Mouse (Mus musculus) lung, postnatal 14 days (tissue): Measurements from ENCODE around the gene Vipr2.

Source experiments
- DNase-seq: peaks from one replicate; pipeline ENCODE4 v3.0.0; 2021

Vipr2 gene

DNA sequence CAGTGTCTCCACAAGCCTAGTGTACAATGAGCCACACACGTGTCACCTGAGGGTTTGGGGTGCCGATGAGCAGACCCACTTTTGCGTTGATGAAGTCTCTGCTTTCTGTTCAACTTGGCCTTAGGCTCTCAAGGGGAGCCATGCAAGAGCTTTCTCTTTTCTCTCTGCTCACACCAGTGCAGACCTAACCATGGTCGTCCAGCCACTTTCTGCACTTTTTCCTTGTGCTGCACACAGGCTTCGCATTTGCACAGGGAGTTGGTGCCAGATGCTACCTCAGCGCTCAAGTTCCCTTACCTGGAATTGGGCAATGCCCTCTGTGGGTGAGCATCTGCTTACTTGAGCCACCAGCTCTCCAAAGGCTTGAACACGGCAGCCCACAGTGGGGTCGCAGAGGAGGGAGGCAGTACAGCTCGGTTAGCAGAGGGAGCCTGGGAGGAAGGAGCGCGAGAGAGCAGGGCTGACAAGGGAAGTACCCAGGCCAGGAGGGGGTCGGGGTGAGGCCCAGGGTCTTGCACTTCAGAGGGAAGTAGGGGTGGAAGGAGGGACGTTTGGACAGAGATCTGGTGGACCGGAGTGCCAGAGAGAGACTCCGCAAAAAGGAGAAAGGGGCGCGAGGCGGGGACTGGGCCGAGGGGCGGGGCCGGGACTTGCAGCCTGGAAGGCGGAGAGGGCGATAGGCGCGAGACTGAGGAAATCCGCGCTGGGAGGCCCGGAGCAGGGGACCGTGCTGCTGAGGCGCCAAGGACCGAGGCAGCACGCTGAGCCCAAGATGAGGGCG is at the start of gene Vipr2:
TSS of gene Vipr2 (plus strand) at position 653 of the 781 bp plus-strand sequence.
- DNase-seq, result peak; percentile 70

DNA sequence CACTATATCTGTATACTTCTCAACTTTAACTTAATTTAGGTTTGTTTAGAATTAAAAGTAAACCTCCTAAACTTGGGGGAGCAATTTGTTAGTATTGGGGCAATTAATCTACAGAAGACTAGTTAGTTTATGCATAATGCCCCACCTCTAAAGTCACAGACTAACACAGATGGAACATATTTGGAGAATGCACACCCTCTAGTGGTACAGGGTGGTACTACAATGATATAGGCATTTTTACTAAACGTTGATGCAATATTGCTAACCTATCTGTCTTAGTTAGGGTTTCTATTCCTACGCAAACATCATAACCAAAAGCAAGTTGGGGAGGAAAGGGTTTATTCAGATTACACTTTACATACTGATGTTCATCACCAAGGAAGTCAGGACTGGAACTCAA is 49.4 kb upstream of the Vipr2 start:
- DNase-seq, result no peak

DNA sequence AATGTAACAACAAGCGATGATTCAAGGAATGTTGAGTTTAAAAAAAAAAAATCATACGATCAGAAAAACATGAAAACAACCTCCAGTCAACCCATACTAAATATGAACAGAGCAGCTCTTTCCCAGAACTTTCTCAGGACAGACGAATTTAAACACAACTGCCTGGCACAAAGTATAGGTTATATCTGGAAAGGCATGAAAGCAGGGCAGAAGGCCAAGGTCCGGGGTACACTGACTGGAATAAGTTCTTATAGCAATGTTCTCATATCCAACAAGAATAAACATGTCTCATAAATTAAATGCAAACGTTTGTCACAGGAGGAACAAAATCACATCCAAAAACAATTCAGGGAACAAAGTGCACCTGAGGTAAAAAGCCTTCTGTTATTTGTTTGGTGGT is 42.2 kb upstream of the Vipr2 start:
- DNase-seq, result no peak

DNA sequence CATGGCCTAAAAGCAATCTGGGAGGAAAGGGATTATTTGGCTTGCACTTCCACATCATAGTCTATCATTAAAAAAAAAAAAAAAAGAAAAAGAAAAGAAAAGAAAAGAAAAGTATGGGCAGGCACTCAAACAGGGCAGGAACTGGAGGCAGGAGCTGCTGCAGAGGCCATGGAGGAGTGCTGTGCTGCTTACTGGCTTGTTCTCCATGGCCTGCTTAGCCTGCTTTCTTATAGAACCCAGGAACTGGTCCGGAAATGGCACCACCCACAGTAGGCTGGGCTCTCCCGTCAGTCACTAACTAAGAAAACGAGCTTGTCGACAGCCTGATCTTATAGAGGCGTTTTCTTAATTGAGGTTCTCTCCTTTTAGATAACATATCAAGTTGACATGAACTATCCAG is 32.7 kb upstream of the Vipr2 start:
- DNase-seq, result no peak

DNA sequence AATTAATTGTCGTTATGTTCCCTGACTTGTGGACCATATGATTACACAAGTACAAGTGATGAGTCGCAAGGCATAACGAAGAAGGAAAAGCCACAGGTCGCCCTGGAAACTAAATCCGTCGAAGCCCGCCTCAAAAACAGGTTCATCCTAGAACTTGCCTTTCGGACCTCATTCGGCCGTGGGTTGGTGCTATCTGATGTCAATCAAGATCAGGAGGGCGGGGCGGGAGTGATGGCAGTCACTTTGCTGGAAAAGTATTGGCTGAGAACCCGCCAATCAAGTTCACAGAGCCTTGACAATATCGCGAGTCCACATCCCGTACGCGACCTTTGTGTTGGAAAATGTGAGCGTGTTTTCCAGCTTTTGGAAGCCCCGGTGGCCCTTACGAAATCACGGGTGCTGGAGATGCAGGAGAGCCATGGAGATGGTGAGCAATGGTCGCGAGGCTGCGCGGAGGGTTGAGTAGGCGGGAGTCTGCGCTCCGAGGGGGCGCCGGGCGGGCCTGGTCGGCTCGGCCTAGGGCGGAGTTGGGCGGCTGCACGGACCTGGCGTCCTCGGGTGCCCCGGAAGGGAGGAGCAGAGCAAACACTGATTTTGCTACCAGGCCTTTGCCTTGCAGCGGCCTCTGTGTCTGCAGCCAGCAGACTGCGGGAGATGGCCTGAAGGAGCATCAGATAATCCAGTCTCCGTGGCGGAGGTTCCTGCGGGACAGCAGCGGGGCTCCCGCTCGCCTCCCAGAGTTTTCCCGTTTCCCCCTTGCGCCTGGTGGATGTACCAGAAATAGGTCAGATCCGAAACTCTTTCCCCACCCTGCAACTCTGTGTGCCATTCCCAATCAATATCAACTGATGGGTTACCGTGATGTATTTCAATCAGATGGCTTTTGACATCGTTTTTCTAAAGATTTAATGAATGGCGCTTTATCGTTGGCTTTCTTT is 29.8 kb upstream of the Vipr2 start, which contains the start of gene Zfp386:
TSS of gene Zfp386 (plus strand) at position 285 of the 938 bp plus-strand sequence.
- DNase-seq, result peak; percentile 100

DNA sequence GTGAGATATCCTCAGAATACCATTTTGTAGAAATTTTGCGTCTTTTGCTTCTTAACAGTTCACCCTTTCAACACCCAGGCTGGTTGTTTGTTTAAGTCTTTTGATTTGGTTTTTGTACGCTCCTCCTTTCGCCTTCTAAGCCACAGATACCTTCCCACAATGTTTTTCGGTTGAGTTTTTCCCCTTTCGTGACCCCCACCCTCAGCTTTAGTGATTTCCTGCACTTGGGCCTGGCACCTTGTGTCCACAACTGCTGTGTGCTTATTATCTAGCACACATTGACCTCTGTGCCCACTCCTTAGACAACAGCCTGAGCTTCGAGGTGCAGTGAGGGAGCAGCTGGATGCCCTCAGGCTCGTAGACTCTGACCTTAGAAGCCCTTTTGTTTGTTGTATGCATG is 28.8 kb upstream of the Vipr2 start:
- DNase-seq, result no peak

DNA sequence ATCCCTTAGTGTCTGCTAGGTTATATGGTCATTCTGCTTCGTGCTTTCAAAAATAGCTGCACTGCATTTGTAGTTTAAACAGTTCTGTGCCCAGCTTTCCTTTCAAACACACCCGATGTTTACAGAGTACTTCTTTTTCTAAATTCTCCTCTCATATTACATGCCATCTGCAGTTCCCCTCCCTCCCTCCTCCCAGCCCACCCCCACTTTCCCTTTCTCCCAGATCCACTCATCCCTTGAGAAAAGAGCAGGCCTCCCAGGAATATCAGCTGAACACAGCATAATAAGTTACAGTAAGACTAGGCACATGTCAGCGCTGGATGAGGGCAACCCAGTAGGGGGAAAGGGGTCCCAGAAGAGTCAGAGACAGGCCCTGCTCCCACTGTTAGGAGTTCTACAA is 28.3 kb upstream of the Vipr2 start:
- no peak for DNase-seq

DNA sequence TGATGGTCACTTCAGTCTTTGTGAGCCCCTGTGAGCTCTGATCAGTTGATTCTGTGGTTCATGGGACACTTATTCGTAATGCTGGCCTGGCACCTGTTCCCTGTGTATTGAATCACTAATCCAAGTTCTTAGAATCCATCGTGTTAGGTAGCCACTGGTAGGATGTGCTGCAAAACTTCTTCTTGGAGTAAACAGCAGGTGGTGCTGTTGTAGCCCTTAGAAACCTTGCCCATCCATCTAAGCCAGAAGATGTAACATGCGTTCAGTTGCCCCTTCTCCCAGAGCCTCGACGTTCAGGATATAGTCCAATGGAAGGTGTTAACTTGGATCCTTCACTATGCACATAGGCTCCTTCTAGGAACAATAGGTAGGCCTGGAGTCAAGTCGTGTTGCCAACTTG is 27.8 kb upstream of the Vipr2 start:
- peak; percentile 20 for DNase-seq

DNA sequence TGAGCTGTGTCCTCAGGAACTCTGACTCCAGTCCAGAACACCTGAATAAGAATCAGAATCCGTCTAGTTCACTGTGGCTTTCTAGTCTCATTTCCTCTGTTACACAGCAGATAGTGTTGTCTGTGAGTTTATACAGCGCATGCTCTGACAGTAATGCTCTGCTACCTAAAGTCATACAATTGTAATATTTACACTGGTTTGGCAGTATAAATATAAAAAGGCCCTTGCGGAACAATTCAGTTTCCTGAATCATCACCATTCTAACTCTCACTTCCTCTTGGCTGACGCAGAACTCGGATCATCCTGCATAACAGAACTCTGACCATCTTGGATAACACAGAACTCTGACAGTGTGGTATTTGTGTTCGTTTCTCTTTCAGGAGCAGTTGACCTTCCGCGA is 23.2 kb upstream of the Vipr2 start:
- DNase-seq, result no peak

DNA sequence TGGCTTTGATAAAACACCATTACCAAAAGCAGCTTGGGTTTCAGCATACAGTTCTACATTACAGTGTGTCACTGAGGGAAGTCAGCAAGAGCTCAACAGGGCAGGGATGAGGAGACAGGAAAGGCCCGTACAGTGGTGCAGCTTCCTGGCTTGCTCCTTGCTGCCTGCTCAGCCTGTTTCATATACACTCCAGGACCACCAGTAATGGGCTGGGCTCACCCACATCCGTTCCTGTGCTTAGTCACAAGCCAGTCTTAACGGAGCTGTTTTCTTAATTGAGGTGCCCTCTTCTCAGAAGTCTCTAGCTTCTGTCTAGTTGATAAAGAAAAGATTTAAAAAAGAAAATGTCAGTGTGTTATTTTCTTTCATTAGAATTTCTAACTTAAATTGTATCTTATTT is 21.4 kb upstream of the Vipr2 start:
- DNase-seq, result no peak

DNA sequence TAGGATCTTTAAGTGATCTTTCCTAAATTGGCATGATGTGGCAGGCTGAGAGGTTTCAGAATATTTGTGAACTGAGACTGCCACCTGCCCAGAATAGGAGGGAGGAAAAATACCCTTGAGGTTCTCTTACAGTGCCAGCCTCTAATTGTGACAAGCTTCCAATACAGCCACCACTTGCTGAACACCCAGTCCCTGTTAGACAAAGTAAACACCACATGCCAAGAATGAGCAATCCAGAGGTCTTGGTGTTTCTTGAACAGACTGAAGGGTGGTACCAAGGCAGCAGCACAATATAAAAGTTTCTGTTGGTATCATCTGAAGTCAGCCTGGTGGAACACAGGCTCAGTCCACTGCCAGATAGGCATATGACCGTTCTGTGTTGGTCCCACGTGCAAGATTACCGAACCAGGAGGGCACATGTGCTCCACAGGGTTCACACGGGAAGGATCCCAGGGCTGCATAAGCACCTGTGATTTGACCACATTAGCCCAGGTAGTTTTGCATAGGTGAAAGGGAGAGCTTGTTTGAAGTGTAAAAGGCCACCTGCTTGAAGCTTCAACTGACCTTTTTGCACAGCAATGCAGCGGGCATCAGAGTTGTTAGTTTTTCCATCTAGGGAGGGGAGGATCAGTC is 15.8 kb upstream of the Vipr2 start:
- DNase-seq, result no peak

DNA sequence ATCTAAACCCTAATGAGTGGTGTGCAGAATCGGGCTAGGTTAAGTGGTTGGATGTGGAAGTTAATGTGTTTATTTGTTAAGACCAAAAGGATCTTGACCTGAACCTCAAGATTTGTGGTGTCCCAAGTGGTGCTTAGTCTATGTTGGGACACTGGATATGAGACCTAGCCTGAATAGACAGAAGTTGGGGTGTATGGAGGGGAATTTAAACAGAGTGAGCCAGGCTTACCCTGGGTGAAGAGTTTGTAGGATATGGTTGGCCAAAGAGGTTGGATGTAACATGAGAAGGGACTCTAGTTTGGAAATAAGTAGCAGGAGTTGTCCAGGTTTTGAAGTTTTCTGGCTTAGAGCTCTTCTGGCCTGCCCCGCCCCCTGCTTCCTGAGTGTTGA is 15.3 kb upstream of the Vipr2 start:
- no peak for DNase-seq

DNA sequence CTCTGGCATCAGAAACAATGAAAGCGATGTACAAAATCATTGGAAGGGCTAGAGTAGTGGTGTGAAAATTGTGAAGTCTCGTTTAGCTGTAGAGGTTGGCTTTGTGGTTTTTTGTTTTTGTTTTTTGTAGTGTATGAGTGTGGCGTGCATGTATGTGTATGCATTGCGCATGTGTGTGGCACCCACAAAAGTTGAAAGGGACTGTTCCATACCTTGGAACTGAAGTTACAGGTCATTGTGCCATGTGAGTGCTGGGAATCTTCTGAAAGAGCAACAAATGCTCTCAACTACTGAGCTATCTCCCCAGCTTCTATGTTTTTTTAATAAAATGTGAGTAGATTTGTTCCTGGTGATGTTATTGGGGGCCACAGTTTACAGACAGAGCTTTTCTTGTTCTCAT is 14.5 kb upstream of the Vipr2 start:
- no peak for DNase-seq

DNA sequence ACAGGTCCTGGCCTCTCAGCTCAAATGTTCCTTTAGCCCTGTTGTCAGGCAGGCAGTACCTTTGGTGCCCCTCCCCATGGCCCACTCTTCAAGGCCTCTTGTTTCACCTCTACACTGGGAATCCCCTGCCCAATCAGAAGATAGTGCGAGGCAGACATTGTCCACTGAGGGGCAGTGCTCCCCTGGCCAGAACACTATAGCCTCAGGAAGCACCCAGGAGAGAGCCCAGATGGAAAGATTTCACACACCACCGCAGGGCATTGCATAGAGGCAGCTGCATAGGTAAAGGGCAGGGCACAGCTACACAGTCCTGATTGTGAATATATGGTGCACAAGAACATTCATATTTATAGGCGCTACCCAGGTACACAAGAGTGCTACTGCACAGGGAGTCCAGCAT is 6.5 kb upstream of the Vipr2 start:
- peak; percentile 48 for DNase-seq

DNA sequence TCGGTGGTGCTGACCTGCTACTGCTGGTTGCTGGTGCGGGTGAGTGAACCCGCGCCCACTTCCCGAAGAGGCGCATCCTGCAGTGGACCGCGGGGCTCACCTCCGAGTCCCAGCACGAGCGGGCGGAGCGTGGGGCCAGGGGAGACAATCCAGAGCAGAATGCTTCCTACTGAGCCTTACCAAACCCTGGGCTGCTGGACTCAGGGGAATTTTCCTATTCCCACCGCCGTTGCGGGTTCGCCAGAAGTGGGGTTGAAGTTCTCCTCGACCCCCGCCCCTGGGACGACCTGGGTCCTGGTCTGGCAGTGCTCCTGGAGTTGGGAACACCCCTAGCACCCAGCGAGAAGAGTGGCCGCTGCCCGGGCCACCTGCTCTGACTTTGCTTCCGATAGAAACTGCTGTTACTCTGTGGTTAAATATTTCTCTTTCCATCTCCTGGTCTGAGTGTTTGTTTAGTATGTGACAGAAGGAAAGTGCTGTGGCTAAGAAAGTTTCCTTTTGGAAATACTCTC is 385 bp downstream of the Vipr2 start:
- no peak for DNase-seq

DNA sequence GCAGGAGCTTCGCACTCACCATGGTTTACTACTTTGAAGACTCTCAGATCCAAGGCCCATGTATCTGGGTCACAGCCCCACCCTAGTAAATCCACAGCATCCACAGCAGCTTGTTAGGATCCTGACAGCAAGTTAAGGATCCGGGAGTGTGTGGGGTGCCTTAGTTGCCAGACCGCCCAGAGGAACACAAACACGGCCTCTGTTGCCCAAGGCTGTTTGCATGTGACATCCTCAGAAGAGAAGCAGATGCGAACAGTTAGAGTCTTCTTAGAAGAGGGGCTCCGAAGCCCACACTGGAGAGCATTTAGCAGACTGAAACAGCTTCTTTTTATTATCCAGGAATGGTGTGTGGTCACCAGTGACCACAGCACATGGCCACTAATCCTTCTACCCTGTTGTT is 5.6 kb downstream of the Vipr2 start:
- DNase-seq, result no peak

DNA sequence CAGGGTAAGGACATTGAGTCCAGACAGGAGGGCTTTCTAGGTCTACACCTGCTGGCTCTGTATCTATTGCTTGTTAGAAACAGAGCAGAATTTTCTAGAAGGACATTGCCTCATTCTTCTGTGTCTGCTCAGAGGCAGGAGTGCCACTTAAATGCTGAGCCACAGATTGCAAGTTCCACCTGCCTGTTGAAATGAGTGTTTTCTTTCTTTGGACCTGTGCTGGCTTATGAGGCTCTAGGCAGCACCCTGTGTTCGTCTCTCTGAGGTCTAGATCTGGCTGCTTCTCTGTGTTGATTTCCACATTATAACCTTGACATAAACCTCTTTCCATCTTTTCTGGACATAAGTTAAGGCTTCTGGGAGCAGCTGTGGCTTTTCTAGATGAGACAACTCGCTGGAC is 6.8 kb downstream of the Vipr2 start:
- no peak for DNase-seq

DNA sequence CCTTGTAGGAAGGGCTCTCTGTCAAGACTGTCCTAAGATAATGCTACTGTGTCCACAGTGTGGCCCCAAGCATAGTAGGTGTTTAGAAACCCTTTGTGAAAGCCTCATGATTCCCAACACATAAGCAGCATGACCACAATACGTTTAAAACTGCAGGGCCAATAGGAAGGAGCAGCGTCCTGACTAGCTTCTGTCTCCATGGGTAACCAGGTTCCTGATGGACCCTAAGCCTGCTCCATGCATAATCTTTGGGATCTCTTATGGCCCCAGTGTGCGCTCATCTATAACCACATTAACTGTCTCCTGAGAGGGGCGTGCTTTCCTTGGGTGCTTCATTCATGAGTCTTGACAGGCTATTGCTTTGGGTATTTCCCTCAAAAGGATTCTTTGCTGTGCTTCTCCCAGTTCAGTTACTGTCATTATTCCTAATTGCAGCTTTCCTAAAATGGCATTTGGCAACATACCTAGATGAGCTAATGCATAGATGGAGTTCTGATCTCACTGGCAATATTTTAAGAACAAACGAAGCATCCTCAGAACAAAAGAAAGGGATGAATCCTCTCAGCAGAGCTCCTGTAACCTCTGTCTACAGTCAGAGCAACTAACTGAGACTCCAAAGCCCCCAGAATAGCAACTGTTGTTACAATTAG is 9.6 kb downstream of the Vipr2 start:
- DNase-seq, result no peak

DNA sequence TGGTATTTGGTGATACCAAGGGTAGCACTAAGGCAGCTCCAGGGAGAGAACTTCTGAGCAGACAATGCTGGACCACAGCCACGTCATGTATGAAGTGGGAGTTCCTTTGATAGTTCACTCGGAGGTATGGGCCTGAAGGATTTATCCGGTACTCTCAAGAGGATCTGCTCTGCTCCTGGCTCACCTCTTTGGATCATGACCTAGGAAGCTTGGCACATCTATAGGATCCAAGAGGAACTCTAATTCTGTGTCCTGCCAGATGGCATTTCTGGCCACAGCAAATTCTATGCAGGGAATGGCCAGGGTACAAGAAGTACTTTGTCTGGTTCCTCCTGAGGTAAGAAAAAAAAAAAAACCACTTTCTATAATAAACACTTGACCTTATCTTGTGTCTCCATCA is 12.3 kb downstream of the Vipr2 start:
- DNase-seq, result no peak

DNA sequence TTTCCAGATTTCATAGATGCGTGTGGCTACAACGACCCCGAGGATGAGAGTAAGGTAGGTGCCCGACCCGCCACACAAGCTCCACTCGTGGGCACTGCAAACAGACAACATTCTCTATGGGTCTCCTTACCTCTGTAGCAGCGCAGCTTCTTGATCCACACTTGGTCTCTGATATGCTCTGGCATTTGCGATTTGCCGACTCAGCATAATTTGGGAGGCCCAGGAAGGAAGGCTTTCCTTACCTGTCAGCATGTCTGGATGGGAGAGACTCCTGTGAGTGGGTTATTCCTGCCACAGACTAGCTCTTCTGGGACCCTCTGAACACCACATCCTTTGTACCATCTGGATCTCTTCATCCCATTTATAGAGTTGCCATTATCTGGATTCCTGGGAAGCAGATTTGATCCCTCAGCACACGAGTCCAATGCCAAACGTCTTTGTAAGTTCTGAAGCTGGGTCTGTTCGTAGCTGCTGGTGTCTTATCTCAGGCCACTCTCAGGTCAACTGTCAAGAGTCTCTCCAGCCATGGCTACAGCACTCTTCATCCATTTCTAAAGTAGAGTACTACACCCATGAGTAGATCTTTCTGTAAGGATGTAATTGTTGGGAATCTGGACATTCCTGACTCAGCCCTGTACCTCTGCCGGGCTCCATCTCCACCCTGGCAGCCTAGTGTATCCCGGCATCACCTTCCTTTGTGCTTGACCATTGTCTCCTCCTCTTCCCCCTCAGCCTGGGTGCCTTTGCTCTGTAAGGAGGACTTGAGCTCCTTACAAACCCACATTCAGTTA is 17.4 kb downstream of the Vipr2 start:
- DNase-seq, result no peak

DNA sequence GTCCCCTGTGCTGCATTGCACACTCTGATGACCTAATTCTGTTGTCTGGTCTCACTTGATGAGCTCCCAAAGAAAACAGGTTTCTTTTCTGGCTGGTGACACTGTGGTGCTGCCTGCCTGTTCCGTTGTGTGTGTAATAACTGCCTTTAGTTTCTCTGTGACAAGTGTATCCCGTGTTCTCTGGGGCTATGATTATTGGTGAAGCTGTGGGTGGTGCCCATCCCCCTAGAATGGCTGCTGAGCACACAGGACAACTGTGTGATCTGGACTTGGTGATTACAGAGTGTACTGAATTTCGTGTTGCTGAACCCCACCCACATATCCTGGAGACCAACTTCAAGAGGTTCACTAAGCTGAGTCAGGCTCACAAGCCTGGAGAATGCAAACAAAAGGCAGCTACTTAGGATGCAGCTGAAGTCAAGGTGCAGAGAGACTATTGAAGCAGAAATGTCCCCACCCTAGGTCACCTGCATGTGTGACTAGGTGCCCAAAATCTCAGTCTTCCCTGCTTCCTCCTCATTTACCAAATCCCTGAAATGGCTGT is 18.9 kb downstream of the Vipr2 start:
- DNase-seq, result no peak

DNA sequence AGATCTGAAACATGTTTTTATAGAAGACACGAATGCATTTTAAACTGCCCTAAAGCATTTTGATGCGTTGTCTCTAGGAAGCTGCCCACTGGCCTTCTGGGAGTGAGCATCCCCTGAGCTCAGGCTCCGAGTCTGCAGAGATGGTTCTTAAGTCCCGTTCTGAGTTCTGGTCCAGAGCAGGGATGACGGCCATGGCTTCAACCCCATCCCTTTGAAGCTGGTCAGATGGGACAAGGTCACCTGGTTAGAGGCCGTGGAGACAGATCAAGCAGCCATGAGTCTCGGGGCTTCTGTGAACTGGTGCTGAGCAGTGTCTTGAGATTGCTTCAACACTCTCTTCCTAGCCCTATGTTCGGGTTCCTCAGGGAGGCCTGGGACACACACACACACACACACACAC is 19.6 kb downstream of the Vipr2 start:
- DNase-seq, result no peak
